Mouse (Mus musculus): ENCODE results near the gene Phgdh. TPM values are rescaled to one million over a fixed set of nuclear protein-coding genes. Genes with fewer than 3 reads are reported as not detected.

Phgdh gene
- polyA plus RNA-seq, 1 experiment from 2014 or later, result 267 TPM

DNA sequence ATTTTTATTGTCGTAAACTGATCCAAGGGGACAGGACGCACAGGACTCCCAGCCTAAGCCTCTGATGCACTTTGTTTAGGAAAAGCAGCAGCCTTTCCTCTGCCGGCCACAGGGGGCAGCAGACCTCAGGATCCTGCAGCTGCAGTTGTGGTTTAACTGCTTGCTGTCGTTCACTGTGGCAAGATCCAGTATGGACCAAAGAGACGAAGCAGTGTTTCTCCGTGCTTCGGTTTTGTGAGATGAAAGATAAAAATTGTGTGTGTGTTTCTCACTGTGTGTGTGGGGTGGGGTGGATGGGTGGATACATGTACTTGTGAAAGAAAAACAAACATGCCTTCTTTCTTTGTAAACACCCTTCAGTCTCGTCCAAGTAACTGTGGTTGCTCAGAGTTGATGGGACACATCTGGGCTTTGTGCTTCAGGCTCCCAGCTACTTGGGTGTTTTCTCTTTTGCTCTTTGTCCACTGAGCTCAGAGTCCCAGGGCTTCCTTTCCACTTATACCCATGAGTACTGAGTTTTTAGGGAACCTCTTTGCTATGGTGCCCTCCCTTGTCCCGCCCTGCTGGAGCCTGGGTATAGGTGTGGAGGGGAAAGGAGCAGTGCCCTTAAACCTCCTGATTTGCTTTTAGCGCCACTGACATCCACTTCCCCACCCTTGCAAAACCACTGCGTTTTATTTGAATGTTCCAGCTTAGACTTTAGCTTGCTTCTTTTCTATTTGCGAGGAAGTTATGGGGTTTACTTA is 58.7 kb downstream of the Phgdh start:
- Histone ChIP-seq H3K4me3 (no peak overlapping the region), H3K4me2 (replicated peaks) (peak overlapping the region; percentile 21; the same call in 1 of the 2 replicates), H3K4me1 (peaks cover 10% of the 10 kb centered on the region), H3K36me3 (no peaks in the 10 kb centered on the region), H3K27ac (no peak overlapping the region), H3K9ac (no peak overlapping the region), H3K27me3 (no peaks in the 10 kb centered on the region), H3K9me3 (no peaks in the 10 kb centered on the region)
- 0 out of 2 replicates have a peak, but pooled peaks have one; percentile 15 for ATAC-seq (ENCODE audit: insufficient number of reproducible peaks, insufficient read depth, low FRiP score, low TSS enrichment)
- WGBS, result 41% methylated on average over 12 of the region's 12 CpGs

- peaks cover 10% of the 10 kb centered on the region for H3K4me1 ChIP-seq
- no peak within 1 kb of the TSS for H3K4me3 ChIP-seq
- no peak within 1 kb of the TSS for H3K9ac ChIP-seq
- WGBS, result 59% methylated on average over 14 of the region's 14 CpGs
- H3K36me3 ChIP-seq, result no peaks in the 10 kb centered on the region
- 0 out of 2 replicates have a peak within 1 kb of the TSS, but pooled peaks have one; percentile 46 for H3K27ac ChIP-seq
- ATAC-seq (ENCODE audit: insufficient number of reproducible peaks, insufficient read depth, low FRiP score, low TSS enrichment), result peak; percentile 15; the same call in 1 of the 2 replicates
- peak within 1 kb of the TSS; percentile 21; the same call in 1 of the 2 replicates for H3K4me2 ChIP-seq (replicated peaks)
- no peaks in the 10 kb centered on the region for H3K9me3 ChIP-seq
- no peaks in the 10 kb centered on the region for H3K27me3 ChIP-seq
Observed at GRCm38 (mm10) chr3:98280204-98280932, 59.4 kb downstream of the Phgdh start, which contains the start of gene Hmgcs2. Hmgcs2 (plus strand) TSS chr3:98280435.

- no peak for ATAC-seq (ENCODE audit: insufficient number of reproducible peaks, insufficient read depth, low FRiP score, low TSS enrichment)
- Histone ChIP-seq H3K4me3 (no peak overlapping the region), H3K9ac (no peak overlapping the region), H3K27ac (no peak overlapping the region), H3K36me3 (no peaks in the 10 kb centered on the region), H3K4me1 (peaks cover 10% of the 10 kb centered on the region), H3K27me3 (no peaks in the 10 kb centered on the region), H3K9me3 (no peaks in the 10 kb centered on the region), H3K4me2 (replicated peaks) (no peak overlapping the region)
- WGBS, result 87% methylated on average over 4 of the region's 4 CpGs
Observed at GRCm38 (mm10) chr3:98279682-98280081, 60.1 kb downstream of the Phgdh start.

DNA sequence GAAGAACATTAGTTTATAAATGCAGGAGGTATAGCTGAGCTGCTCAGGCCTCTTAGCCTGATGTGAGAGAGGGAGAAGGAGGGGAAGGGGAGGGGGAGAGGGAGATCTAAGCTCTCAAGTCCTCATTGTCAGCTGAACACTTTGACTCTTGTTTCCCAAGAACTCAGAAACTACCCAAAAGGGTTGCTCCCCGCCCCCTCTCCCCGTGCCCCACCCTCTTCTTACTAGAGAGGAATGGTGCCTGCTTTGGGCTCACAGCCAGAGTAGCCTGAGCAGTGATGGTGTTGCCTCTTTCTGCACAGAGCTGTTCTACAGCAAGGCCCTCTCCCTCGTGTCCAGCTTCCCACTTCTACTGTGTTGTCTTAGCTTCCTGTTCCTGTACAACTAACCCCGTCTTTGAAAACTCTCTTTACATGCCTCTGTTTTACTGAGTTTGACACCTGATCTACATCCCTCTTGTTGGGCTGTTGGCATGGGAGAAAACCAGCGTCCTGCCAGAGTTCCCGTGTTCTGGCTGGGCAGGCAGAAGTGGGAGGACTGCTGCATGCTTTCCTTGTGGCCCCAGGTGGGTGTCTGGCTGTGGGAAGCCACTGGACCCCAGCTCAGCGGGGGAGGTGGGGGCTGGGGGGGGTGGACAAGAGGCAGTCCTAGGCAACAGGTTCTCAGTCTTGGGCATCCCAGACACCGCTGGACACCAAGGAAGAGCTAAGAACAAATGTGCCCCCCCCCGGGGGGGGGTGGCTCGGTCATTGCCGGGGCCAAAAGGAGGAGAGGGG is 66.0 kb downstream of the Phgdh start:
- H3K9me3 ChIP-seq, result no peaks in the 10 kb centered on the region
- peaks cover 5% of the 10 kb centered on the region; the same call in 1 of the 2 replicates for H3K4me1 ChIP-seq
- 60% methylated on average over 11 of the region's 11 CpGs for WGBS
- no peaks in the 10 kb centered on the region for H3K36me3 ChIP-seq
- ATAC-seq (ENCODE audit: insufficient number of reproducible peaks, insufficient read depth, low FRiP score, low TSS enrichment), result peak; percentile 56; the same call in 1 of the 2 replicates
- H3K4me2 ChIP-seq (replicated peaks), result no peak overlapping the region
- H3K27me3 ChIP-seq, result no peaks in the 10 kb centered on the region
- H3K9ac ChIP-seq, result no peak overlapping the region
- H3K4me3 ChIP-seq, result no peak overlapping the region
- H3K27ac ChIP-seq, result peak overlapping the region; percentile 37; the same call in 1 of the 2 replicates

- H3K4me2 ChIP-seq (replicated peaks), result no peak overlapping the region
- no peak overlapping the region for H3K4me3 ChIP-seq
Observed at GRCm38 (mm10) chr3:98267249-98267651, 72.5 kb downstream of the Phgdh start.

More at GRCm38 (mm10) chr3:98267249-98267651, 72.5 kb downstream of the Phgdh start:
- H3K4me1 ChIP-seq, result peaks cover 13% of the 10 kb centered on the region; the same call in 1 of the 2 replicates
- ATAC-seq (ENCODE audit: insufficient number of reproducible peaks, insufficient read depth, low FRiP score, low TSS enrichment), result 0 out of 2 replicates have a peak, but pooled peaks have one; percentile 35
- no peak overlapping the region for H3K9ac ChIP-seq
- H3K9me3 ChIP-seq, result no peaks in the 10 kb centered on the region
- H3K27me3 ChIP-seq, result no peaks in the 10 kb centered on the region
- H3K27ac ChIP-seq, result peak overlapping the region; percentile 68
- no peaks in the 10 kb centered on the region for H3K36me3 ChIP-seq
- WGBS, result 28% methylated on average over 6 of the region's 6 CpGs

Other genes with a start within 250 kb of the Phgdh start
- not detected in 2 replicates for gene Adam30, start 179.4 kb downstream of the Phgdh start, polyA plus RNA-seq (2016; fragmentation: Nextera tagmentation; extraction: Ambion mirVana)
- gene Reg4, start 117.8 kb downstream of the Phgdh start, polyA plus RNA-seq (2016; fragmentation: Nextera tagmentation; extraction: Ambion mirVana), result not detected in 2 replicates
- gene Hmgcs2, start 59.6 kb downstream of the Phgdh start, polyA plus RNA-seq (2016; fragmentation: Nextera tagmentation; extraction: Ambion mirVana), result 2.7 and 2.8 TPM in 2 replicates
- gene Zfp697, start 42.5 kb upstream of the Phgdh start, polyA plus RNA-seq (2016; fragmentation: Nextera tagmentation; extraction: Ambion mirVana), result 8.8 and 10.0 TPM in 2 replicates
- not detected in 2 replicates for gene Gm4450, start 117.1 kb upstream of the Phgdh start, polyA plus RNA-seq (2016; fragmentation: Nextera tagmentation; extraction: Ambion mirVana)
- gene Hsd3b4, start 170.5 kb upstream of the Phgdh start, polyA plus RNA-seq (2016; fragmentation: Nextera tagmentation; extraction: Ambion mirVana), result not detected in 2 replicates
- gene Gm10681, start 248.8 kb upstream of the Phgdh start, polyA plus RNA-seq (2016; fragmentation: Nextera tagmentation; extraction: Ambion mirVana), result not detected in 2 replicates